Mouse (Mus musculus): Measurements from ENCODE around the gene Chmp6. TPM values are rescaled to one million over a fixed set of nuclear protein-coding genes. Genes with fewer than 3 reads are reported as not detected.

Chmp6 gene
- total RNA-seq, 1 experiment from 2014 or later, result 37.8 TPM

GRCm38 (mm10) chr11:119934773-119935172 is 21.5 kb downstream of the Chmp6 start:
- ATAC-seq (replicated peaks; ENCODE audit: low read depth, poor library complexity, severe bottlenecking), result no peak

DNA sequence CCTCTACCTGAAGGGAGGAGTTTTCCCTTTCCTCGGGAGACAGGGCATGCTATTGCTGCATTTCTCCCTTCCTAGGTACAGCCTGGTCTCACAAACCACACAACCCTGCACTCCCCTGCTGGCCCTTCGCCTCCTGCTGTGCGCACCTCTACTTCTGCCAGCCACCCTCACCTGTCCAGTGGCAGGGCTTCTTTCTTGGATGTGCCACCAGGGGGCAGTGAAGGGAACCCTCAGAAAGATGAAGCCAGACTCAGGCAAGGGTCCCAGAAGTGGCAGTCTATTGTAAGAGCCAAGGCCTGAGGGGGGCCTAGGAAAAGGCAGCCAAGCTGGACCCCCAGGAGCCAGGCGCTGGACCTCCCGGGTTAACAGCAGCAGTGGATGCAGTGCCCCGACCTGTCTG is 22.2 kb downstream of the Chmp6 start:
- ATAC-seq (replicated peaks; ENCODE audit: low read depth, poor library complexity, severe bottlenecking), result 0 out of 2 replicates have a peak, but pooled peaks have one; percentile 29

- no peak for ATAC-seq (replicated peaks; ENCODE audit: low read depth, poor library complexity, severe bottlenecking)
These were observed 23.2 kb downstream of the Chmp6 start for GRCm38 (mm10) chr11:119936456-119936855.

- ATAC-seq (replicated peaks; ENCODE audit: low read depth, poor library complexity, severe bottlenecking), result no peak
These were observed 24.0 kb downstream of the Chmp6 start for GRCm38 (mm10) chr11:119937216-119937615.

- no peak for ATAC-seq (replicated peaks; ENCODE audit: low read depth, poor library complexity, severe bottlenecking)
These were observed 24.7 kb downstream of the Chmp6 start for GRCm38 (mm10) chr11:119937772-119938502.

DNA sequence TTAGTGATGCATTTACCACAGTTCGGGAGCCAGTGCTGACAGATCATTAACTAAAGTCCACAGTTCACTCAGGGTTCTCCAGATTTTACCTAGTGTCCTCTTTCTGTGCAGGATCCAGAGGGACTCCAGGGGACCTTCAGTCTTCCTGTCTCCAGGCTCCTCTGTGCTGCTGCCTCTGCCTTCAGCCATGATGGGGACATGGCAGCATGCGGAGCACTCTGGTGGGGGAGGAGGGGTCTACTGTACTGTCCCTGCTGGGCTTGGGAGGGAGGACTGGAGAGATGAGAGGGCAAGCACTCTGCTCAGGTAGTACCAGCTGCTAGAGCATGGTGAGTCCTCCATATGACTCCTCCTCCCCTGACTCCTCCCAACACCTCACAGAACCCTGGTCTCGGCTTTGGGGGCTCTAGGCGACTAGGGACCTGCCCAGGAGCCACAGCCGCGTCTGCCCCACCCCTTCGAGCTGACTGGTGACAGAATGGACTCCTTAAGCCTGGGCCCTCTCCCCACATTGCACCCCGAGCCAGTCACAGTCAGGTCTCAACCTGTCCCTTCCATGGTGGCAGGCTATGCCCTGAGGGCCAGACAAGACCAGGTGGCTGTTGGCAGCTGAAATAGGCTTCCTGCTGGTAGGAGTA is 26.0 kb downstream of the Chmp6 start:
- ATAC-seq (replicated peaks; ENCODE audit: low read depth, poor library complexity, severe bottlenecking), result no peak

DNA sequence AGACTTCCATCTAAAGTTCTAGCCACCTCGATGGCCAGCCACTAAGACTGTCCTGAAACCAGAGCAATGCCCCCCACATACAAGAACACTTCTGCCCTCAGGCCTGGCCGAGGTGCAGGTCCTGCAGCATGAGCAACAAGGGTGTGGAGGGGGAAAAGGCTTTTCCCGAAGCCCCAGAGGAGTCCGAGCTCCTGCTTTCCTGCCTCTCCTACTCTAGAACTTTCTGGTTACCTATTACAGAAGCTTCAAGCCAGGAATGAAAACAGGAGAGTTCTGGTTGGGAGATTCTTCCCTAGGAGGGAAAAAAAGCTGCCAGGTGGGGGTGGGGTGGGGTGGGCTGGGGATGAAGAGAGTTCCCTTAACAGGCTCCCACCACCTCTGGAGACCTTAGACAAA is 26.5 kb downstream of the Chmp6 start:
- ATAC-seq (replicated peaks; ENCODE audit: low read depth, poor library complexity, severe bottlenecking), result no peak

- ATAC-seq (replicated peaks; ENCODE audit: low read depth, poor library complexity, severe bottlenecking), result no peak
These were observed 26.9 kb downstream of the Chmp6 start for GRCm38 (mm10) chr11:119940142-119940541.

DNA sequence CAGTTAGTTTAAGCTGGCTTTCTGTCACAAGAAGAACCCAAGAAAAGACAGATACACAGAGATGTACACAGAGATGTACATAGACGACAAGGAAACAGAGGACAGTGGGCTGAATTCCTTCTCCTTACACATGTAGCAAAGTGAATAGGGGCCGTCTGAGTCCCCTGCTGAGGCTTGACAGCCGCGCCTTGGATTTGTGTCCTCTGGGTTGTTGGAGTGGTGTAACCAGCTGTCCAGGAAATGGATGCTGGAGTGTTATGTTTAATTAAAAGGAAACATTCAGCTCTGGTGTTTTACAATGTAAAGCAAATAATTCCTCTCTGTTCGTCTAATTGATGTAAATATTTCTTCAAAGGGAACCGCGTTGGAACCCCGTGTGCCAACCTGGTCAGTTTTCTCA is 28.6 kb downstream of the Chmp6 start:
- no peak for ATAC-seq (replicated peaks; ENCODE audit: low read depth, poor library complexity, severe bottlenecking)

- no peak for ATAC-seq (replicated peaks; ENCODE audit: low read depth, poor library complexity, severe bottlenecking)
These were observed 29.0 kb downstream of the Chmp6 start for GRCm38 (mm10) chr11:119942201-119942726.

GRCm38 (mm10) chr11:119942727-119943427 is 29.6 kb downstream of the Chmp6 start, which contains the start of gene Baiap2:
Gene Baiap2 (plus strand): TSS chr11:119942763.
- peak; percentile 82 for ATAC-seq (replicated peaks; ENCODE audit: low read depth, poor library complexity, severe bottlenecking)

DNA sequence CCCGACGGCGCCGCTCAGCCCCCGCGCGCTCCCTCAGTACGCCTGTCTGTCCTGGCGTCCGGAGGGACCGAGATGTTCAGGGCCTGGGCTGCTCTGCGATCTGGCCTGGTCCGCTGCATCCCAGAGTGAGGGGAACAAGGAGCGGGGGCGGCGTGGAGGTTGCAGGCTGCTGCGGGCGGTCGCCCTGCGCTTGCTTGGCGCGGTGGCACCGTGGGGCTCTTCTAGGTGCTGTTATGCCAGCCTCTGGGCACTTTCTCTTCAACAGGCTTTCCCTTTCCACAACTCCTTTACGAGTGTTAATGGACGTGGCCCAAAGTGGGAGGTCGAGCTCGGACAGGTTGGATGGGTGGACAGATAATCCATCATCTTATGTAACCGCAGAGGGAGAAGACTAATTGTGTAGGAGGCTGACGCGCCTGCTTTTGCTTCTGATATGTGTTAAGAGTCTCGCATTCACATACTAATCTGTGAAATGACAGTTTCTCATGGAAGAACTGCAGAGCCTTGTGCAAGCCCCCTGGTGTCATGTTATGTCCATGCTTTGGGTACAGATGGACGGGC is 30.3 kb downstream of the Chmp6 start:
- ATAC-seq (replicated peaks; ENCODE audit: low read depth, poor library complexity, severe bottlenecking), result no peak; the same call in 1 of the 2 replicates

- no peak for ATAC-seq (replicated peaks; ENCODE audit: low read depth, poor library complexity, severe bottlenecking)
These were observed 32.1 kb downstream of the Chmp6 start for GRCm38 (mm10) chr11:119945343-119945742.

DNA sequence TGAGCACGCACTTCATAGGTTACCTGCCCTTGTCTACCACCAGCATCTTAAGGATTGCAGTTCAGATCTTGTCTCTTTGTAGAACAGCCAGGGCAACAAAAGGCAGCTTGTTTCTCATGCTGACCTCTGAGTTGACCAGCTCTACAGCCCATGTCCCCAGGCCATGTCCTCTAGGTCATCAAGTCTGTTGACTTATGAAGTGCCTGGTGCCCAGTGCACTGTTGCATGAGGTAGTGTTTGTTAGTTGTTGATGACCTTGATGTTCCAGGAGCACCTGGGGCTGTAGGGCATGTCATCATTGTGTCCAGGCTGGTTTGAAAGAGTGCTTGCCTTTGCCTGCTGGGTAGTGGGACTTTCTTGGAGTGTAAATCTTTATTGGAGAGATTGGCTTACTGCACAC is 34.2 kb downstream of the Chmp6 start:
- no peak for ATAC-seq (replicated peaks; ENCODE audit: low read depth, poor library complexity, severe bottlenecking)

- ATAC-seq (replicated peaks; ENCODE audit: low read depth, poor library complexity, severe bottlenecking), result no peak
These were observed 34.7 kb downstream of the Chmp6 start for GRCm38 (mm10) chr11:119947897-119948296.

GRCm38 (mm10) chr11:119948305-119948704 is 35.1 kb downstream of the Chmp6 start:
- no peak for ATAC-seq (replicated peaks; ENCODE audit: low read depth, poor library complexity, severe bottlenecking)

DNA sequence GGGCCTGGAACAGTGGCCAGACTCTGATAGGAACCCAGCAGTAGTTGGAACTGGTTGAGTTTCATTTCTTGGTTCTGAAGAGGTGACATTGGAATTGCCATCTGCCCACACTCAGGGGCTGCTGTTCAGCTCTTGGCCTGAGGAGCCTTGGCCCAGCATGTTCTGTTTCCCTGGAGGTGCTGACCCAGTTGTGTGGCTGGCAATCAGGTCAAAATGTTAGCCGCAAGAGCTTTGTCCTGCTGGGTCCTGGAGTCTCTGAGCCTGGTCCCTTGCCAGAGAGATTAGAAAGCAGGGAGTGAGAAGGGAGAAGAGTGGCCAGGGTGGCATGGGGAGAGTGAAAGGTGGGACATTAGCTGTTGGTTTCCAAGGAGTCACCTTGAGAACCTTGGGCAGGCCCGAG is 35.6 kb downstream of the Chmp6 start:
- no peak for ATAC-seq (replicated peaks; ENCODE audit: low read depth, poor library complexity, severe bottlenecking)

DNA sequence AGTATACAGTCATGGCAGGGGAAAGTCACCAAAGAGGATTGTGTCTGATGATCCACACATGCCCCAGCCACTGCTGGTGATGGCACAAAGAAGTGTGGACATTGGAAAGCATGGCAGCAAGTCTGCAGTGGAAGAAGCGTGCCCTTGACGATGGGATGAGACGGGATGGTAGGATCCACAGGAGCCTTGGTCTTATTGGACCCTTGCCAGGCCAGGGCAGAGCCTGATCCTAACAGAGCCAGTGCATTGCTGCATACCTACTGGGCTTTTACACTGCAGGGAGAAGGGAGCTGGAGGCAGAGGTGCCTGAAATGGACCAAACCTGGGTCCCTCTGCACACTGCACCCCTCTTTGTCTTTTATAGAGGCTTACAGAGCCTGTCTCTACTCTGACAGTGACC is 37.3 kb downstream of the Chmp6 start:
- no peak for ATAC-seq (replicated peaks; ENCODE audit: low read depth, poor library complexity, severe bottlenecking)

DNA sequence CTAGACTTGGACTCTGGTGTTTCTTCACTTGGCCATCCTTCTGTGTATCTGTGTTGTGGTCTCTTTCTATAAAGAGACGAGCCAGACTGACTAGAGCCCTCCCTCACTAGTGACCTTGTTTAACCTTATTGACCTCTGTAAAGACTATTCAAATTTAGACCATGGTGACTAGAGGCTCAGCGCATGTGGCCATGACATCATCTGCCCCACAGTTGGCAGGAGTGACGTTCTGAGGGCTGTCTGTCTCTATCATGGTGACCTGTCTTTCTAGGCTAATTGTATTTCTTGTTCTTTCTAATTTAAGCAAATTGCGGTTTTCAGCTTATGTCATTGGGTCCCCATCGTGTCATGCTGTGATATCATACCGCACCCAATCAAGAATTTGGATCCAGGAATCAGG is 38.1 kb downstream of the Chmp6 start:
- ATAC-seq (replicated peaks; ENCODE audit: low read depth, poor library complexity, severe bottlenecking), result no peak

GRCm38 (mm10) chr11:119952429-119953224 is 39.4 kb downstream of the Chmp6 start:
- peak; percentile 24 for ATAC-seq (replicated peaks; ENCODE audit: low read depth, poor library complexity, severe bottlenecking)

Measured in common myeloid progenitor, adult 5-6 weeks (primary cell).